Mouse (Mus musculus): ENCODE results near the gene Nqo1. TPM values are rescaled to one million over a fixed set of nuclear protein-coding genes. Genes with fewer than 3 reads are reported as not detected.

The Nqo1 gene
- total and polyA plus RNA-seq, 3 experiments, result 0.94 to 23.8 (median 1.9) TPM

DNA sequence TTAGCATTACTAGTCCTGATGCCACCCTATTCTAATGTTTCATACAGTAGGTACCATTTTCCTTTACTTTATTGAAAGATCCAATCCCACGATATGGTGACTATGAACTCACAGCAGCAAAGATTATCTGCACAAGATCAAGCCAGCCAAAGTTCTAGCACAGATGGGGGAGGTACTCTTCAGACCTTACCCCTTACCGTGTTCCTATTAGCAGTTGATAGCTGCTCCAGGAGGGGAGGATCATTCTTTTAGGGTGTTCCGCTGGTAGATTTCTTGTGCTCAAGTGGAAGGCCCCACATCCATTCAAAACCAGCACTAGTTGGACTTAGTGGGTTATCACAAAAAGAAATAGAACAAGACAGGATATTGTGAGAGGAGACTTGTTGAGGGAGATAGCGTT is 21.3 kb downstream of the Nqo1 start:
- no peak for DNase-seq (ENCODE audit: extremely low read depth)
- no peaks in the 10 kb centered on the region for H3K9me3 ChIP-seq (replicated peaks; ENCODE audit: low read length)
- H3K27me3 ChIP-seq (replicated peaks), result no peaks in the 10 kb centered on the region
- no peak overlapping the region for H3K4me2 ChIP-seq (ENCODE audit: insufficient read depth, low read depth, poor library complexity, severe bottlenecking)
- TF ChIP-seq ETS1 (conservative IDR thresholded peaks at IDR 0.05; ENCODE audit: low read depth, low read length) (no peak), MAFK (IDR thresholded peaks at IDR 0.05; ENCODE audit: insufficient replicate concordance, low read length) (no peak), NRF1 (IDR thresholded peaks at IDR 0.05; ENCODE audit: low read depth, low read length) (no peak), BHLHE40 (IDR thresholded peaks at IDR 0.05; ENCODE audit: low read depth, low read length) (no peak), ZC3H11A (IDR thresholded peaks at IDR 0.05; ENCODE audit: low read depth, low read length) (no peak)
- dilution Hi-C loops (cut with MboI; ENCODE audit: extremely low pct_ligation_motif_present, extremely low pct_unique_long_range_greater_than_20kb, low sequenced_read_pairs) (no loop called here), in situ Hi-C loops (cut with MboI; ENCODE audit: low pct_ligation_motif_present, low pct_unique_long_range_greater_than_20kb, low sequenced_read_pairs) (no loop called here)
- peaks cover 0 to under 1% of the 10 kb centered on the region in 2 experiments; a peak in 1 of 4 replicates for H3K4me1 ChIP-seq (ENCODE audit: control insufficient read depth in 1 of 2, insufficient read depth in 2 of 2)
- no peaks in the 10 kb centered on the region for H3K79me2 ChIP-seq (replicated peaks; ENCODE audit: control insufficient read depth, extremely low read depth, insufficient read depth, poor library complexity, severe bottlenecking)
- no peak overlapping the region for H3K9ac ChIP-seq (ENCODE audit: insufficient read depth, low read depth)
- H3K27ac ChIP-seq (ENCODE audit: insufficient read depth, low read depth), result no peak overlapping the region
- peaks cover 16 to 38% of the 10 kb centered on the region in 2 experiments for H3K36me3 ChIP-seq (replicated peaks in 1 of 2; ENCODE audit: control insufficient read depth in 1 of 2, insufficient read depth in 1 of 2, low read length in 1 of 2)
- no peak overlapping the region for H3K4me3 ChIP-seq (replicated peaks in 1 of 3; ENCODE audit: low read depth in 2 of 3, low read length in 2 of 3, poor library complexity in 1 of 3)

GRCm38 (mm10) chr8:107380734-107381133 is 22.3 kb downstream of the Nqo1 start:
- Histone ChIP-seq H3K4me1 (ENCODE audit: control insufficient read depth in 1 of 2, insufficient read depth in 2 of 2) (no peaks in the 10 kb centered on the region), H3K9me3 (replicated peaks; ENCODE audit: low read length) (no peaks in the 10 kb centered on the region), H3K36me3 (replicated peaks in 1 of 2; ENCODE audit: control insufficient read depth in 1 of 2, insufficient read depth in 1 of 2, low read length in 1 of 2) (peaks cover 22 to 46% of the 10 kb centered on the region in 2 experiments), H3K4me3 (replicated peaks in 1 of 3; ENCODE audit: low read depth in 2 of 3, low read length in 2 of 3, poor library complexity in 1 of 3) (no peak overlapping the region), H3K27me3 (replicated peaks) (no peaks in the 10 kb centered on the region), H3K9ac (ENCODE audit: insufficient read depth, low read depth) (no peak overlapping the region), H3K27ac (ENCODE audit: insufficient read depth, low read depth) (no peak overlapping the region), H3K79me2 (replicated peaks; ENCODE audit: control insufficient read depth, extremely low read depth, insufficient read depth, poor library complexity, severe bottlenecking) (no peaks in the 10 kb centered on the region), H3K4me2 (ENCODE audit: insufficient read depth, low read depth, poor library complexity, severe bottlenecking) (no peak overlapping the region)
- dilution Hi-C loops (cut with MboI; ENCODE audit: extremely low pct_ligation_motif_present, extremely low pct_unique_long_range_greater_than_20kb, low sequenced_read_pairs) (no loop called here), in situ Hi-C loops (cut with MboI; ENCODE audit: low pct_ligation_motif_present, low pct_unique_long_range_greater_than_20kb, low sequenced_read_pairs) (no loop called here)
- no peak for DNase-seq (ENCODE audit: extremely low read depth)
- TF ChIP-seq NRF1 (IDR thresholded peaks at IDR 0.05; ENCODE audit: low read depth, low read length) (no peak), UBTF (IDR thresholded peaks at IDR 0.05; ENCODE audit: low read depth, low read length) (no peak), POLR2AphosphoS2 (IDR thresholded peaks at IDR 0.05; ENCODE audit: low read depth, low read length) (peak; percentile 63; the same call in 1 of the 2 replicates), MYC (IDR thresholded peaks at IDR 0.05; ENCODE audit: low read depth, low read length) (no peak)

GRCm38 (mm10) chr8:107377346-107377745 is 25.7 kb downstream of the Nqo1 start:
- Histone ChIP-seq H3K4me3 (replicated peaks in 1 of 3; ENCODE audit: low read depth in 2 of 3, low read length in 2 of 3, poor library complexity in 1 of 3) (no peak overlapping the region), H3K36me3 (replicated peaks in 1 of 2; ENCODE audit: control insufficient read depth in 1 of 2, insufficient read depth in 1 of 2, low read length in 1 of 2) (peaks cover 37 to 73% of the 10 kb centered on the region in 2 experiments), H3K27me3 (replicated peaks) (no peaks in the 10 kb centered on the region), H3K79me2 (replicated peaks; ENCODE audit: control insufficient read depth, extremely low read depth, insufficient read depth, poor library complexity, severe bottlenecking) (no peaks in the 10 kb centered on the region), H3K9ac (ENCODE audit: insufficient read depth, low read depth) (no peak overlapping the region), H3K27ac (ENCODE audit: insufficient read depth, low read depth) (no peak overlapping the region), H3K9me3 (replicated peaks; ENCODE audit: low read length) (no peaks in the 10 kb centered on the region), H3K4me1 (ENCODE audit: control insufficient read depth in 1 of 2, insufficient read depth in 2 of 2) (no peaks in the 10 kb centered on the region), H3K4me2 (ENCODE audit: insufficient read depth, low read depth, poor library complexity, severe bottlenecking) (no peak overlapping the region)
- no peak for TF ChIP-seq E2F4 (IDR thresholded peaks at IDR 0.05; ENCODE audit: insufficient replicate concordance, low read depth, low read length)
- TF ChIP-seq MAX (IDR thresholded peaks at IDR 0.05; ENCODE audit: low read length), result no peak
- TF ChIP-seq MYC (IDR thresholded peaks at IDR 0.05; ENCODE audit: low read depth, low read length), result no peak
- no peak for TF ChIP-seq TCF12 (IDR thresholded peaks at IDR 0.05; ENCODE audit: low read depth, low read length)
- TF ChIP-seq MAFK (IDR thresholded peaks at IDR 0.05; ENCODE audit: insufficient replicate concordance, low read length), result no peak
- TF ChIP-seq UBTF (IDR thresholded peaks at IDR 0.05; ENCODE audit: low read depth, low read length), result no peak
- no peak for TF ChIP-seq RCOR1 (conservative IDR thresholded peaks at IDR 0.05; ENCODE audit: low read depth, low read length)
- no peak for TF ChIP-seq ETS1 (conservative IDR thresholded peaks at IDR 0.05; ENCODE audit: low read depth, low read length)
- TF ChIP-seq KAT2A (IDR thresholded peaks at IDR 0.05; ENCODE audit: insufficient replicate concordance, low read length), result no peak
- TF ChIP-seq JUN (IDR thresholded peaks at IDR 0.05; ENCODE audit: insufficient read depth, low read depth, low read length), result no peak
- no peak for TF ChIP-seq SIN3A (IDR thresholded peaks at IDR 0.05; ENCODE audit: low read length)
- TF ChIP-seq ZNF384 (IDR thresholded peaks at IDR 0.05; ENCODE audit: low read depth, low read length), result no peak
- TF ChIP-seq USF2 (conservative IDR thresholded peaks at IDR 0.05; ENCODE audit: low read depth, low read length), result no peak
- TF ChIP-seq ZKSCAN1 (IDR thresholded peaks at IDR 0.05; ENCODE audit: borderline replicate concordance, low read depth, low read length), result no peak
- no peak for TF ChIP-seq GABPA (IDR thresholded peaks at IDR 0.05; ENCODE audit: insufficient replicate concordance, low read depth, low read length)
- no peak for TF ChIP-seq POLR2AphosphoS2 (IDR thresholded peaks at IDR 0.05; ENCODE audit: low read depth, low read length)
- TF ChIP-seq ZC3H11A (IDR thresholded peaks at IDR 0.05; ENCODE audit: low read depth, low read length), result no peak
- TF ChIP-seq RAD21 (IDR thresholded peaks at IDR 0.05; ENCODE audit: low read depth, low read length), result no peak
- TF ChIP-seq CTCF (conservative IDR thresholded peaks at IDR 0.05 in 1 of 2, IDR thresholded peaks at IDR 0.05 in 1 of 2; ENCODE audit: low read depth in 2 of 2, low read length in 2 of 2), result no peak
- TF ChIP-seq MXI1 (IDR thresholded peaks at IDR 0.05; ENCODE audit: low read depth, low read length), result no peak
- no peak for DNase-seq (ENCODE audit: extremely low read depth)
- dilution Hi-C loops (cut with MboI; ENCODE audit: extremely low pct_ligation_motif_present, extremely low pct_unique_long_range_greater_than_20kb, low sequenced_read_pairs), result no loop called here
- in situ Hi-C loops (cut with MboI; ENCODE audit: low pct_ligation_motif_present, low pct_unique_long_range_greater_than_20kb, low sequenced_read_pairs), result no loop called here

Data from CH12.LX (cell line).